Mouse (Mus musculus): ENCODE data around the gene Gm10645.

Gene Gm10645

GRCm38 (mm10) chr8:83169709-83170108 lies 3.7 kb upstream of the Gm10645 start:
- in situ Hi-C loops (cut with MboI, MseI): no loop called here

- in situ Hi-C loops (cut with MboI, MseI): no loop called here
Observed at GRCm38 (mm10) chr8:83169127-83169526, 3.2 kb upstream of the Gm10645 start.

DNA sequence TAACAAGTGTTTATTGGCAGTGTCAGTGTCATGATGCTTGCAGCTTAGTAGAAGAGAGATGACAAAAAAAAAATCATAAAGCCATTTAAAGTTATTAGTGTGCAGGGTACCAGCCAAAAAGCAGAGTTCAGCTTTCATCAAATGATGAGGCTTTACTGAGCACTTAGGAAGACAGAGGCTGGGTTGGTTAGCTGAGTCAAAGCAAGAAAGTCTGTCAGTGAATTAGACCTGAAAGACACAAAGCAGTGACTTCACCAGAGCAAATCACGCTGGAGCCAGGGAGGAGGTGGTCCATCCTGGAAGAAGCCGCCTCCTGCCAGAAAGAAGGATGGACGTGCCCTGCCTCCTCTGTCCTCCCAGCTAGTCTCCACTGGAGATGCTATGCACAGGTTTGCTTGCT lies 2.0 kb upstream of the Gm10645 start:
- in situ Hi-C loops (cut with MboI, MseI): no loop called here

GRCm38 (mm10) chr8:83165235-83165930 lies 587 bp downstream of the Gm10645 start, which contains the start of gene Tbc1d9:
TSS of gene Tbc1d9 (plus strand) at chr8:83165352.
- in situ Hi-C loops (cut with MboI, MseI): no loop called here

DNA sequence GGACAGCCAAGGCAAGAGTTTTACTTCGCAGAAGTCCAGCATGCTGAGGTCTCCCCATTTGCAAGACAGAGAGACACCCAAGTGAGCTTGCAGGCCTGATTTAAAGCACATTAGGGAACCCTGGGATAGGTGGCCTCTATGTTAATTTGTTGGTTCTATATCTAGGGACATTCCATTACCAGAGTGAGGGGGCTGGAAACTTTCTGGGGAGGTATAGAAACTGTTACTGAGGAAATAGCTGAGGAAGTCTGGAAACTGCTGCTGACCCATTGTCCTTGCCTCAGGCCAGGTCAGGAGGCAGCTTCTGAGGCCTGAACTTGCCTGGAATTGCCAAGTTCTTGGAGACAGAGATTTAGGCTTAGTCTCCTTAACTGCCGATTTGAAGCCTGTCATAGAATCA lies 5.4 kb downstream of the Gm10645 start:
- in situ Hi-C loops (cut with MboI, MseI): no loop called here

DNA sequence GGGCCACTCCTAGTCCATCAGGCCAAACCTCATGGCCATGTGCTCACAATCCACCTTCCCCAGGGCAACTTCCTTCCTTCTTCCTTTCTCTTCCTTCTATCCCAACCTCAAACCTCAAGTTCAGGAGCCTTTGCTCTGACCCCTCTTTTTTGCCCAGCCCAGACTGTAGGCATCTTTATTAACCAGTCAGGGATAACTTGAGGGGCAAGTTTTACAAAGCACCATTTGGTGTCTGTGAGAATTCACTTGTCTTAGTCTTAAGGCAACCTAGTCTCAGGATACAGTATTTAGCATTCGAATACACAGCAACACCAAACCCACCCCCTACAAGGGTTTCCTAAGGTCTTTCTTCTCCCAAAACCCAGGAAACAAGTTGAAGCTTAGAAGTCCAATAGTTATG lies 6.4 kb downstream of the Gm10645 start:
- in situ Hi-C loops (cut with MboI, MseI): no loop called here

- in situ Hi-C loops (cut with MboI, MseI): no loop called here
Observed at GRCm38 (mm10) chr8:83158971-83159370, 7.0 kb downstream of the Gm10645 start.

DNA sequence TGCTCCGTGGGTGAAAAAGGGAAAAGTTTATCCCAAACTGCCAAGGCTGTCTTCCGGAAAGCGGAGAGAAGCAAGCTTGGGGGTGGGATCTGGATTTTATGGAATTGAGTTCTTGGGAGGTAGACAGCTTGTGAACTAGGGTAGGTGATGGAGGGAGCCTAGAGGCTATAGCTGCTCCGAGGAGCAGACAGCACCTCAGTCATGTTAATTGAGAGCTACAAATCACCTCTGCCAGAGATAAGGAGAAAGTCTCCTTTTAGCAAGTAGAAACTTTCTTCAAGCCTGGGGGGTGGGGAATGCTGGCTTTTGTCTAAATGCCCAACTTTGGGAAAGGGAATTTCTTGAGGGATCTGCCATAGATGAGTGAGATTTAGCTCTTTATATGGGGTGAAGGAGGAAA lies 10.9 kb downstream of the Gm10645 start:
- in situ Hi-C loops (cut with MboI, MseI): no loop called here

DNA sequence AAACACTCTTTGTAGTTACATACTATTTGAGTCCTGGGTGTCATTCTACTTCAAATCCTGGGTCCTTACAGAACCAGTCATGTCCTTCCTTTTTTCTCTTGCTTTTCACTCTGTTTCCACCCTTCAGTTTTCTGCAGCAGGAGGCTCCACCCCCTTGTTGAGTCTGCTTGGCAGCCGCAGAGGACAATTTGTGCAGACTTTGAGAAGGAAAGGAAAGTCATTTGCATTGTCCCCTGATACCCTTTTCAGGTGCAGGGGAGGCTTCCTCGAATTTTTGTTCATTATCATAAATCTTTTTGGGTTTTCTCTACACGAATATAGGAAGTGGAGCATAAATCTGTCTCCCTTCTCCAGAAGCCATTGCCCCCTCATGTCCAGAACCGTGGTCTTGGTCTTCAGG lies 13.5 kb downstream of the Gm10645 start:
- in situ Hi-C loops (cut with MboI, MseI): no loop called here

DNA sequence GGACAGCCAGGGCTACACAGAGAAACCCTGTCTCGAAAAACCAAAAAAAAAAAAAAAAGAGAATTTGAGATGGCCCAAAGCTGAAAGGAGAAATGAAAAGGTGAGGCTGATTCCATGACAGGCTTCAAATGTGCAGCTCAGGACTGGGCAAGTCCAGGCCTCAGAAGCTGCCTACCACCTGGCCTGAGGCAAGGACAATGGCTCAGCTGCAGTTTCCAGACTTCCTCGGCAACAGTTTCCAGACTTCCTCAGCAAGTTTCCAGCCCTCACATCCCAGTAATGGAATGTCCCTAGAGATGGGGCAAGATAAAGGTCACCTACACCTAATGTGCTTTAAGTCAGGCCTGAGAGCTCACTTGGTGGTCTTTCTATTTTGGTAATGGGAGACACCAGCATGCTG lies 13.9 kb downstream of the Gm10645 start:
- in situ Hi-C loops (cut with MboI, MseI): no loop called here

- in situ Hi-C loops (cut with MboI, MseI): no loop called here
Observed at GRCm38 (mm10) chr8:83149124-83149523, 16.8 kb downstream of the Gm10645 start.

DNA sequence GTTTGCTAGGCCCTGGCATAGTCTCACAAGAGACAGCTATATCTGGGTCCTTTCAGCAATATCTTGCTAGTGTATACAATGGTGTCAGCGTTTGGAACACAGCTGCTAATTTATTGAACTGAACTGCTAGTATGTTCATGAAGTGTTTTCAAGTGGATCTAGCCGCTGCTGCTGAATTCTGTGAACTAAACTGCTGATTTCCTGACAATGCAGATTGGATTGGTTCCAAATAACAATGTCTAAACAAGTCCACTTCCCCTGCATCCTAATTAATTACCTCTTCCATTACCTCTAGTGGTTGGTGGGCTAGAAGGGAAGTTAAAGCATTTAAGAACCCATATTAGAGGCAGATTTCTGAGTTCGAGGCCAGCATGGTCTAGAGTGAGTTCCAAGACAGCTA lies 20.5 kb downstream of the Gm10645 start:
- in situ Hi-C loops (cut with MboI, MseI): no loop called here

DNA sequence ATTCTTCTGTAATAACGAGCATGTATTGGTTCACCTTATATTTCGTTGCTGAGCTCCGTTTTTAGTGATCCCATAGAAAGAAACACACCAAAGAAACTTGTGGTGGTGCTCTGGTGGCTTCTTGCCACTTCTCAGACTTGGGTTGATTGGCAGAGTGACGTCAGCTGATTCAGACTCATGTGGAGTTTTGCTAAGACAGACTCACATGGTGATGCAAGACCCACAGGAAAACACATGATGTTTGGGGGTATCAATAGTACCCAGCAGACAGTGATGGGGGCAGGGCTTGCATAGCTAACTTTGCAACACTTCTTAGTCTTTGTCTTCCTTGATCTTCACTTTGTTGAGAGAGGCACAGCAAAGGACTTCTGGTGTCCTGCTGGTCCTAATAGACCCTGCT lies 21.4 kb downstream of the Gm10645 start:
- in situ Hi-C loops (cut with MboI, MseI): no loop called here

DNA sequence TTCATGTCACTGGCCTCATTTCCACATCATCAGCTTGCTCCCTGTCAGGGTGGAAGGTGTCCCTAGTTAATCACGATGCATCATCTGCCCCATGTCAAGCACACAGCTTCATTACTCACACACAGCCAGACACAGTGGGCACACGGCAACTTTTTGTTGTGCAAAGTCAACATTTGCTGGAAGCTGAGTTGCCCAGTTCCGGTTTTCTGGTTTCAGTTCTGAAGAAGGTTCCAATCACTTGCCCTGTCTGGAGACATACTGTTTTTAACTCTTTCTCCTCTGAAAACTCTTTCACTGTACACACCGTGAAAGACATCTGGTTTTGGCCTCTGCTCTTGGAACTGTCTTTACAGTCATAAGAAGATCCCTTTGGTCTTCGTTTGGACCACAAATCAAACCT lies 24.6 kb downstream of the Gm10645 start:
- in situ Hi-C loops (cut with MboI, MseI): no loop called here

GRCm38 (mm10) chr8:83140701-83141111 lies 25.3 kb downstream of the Gm10645 start:
- in situ Hi-C loops (cut with MboI, MseI): no loop called here

DNA sequence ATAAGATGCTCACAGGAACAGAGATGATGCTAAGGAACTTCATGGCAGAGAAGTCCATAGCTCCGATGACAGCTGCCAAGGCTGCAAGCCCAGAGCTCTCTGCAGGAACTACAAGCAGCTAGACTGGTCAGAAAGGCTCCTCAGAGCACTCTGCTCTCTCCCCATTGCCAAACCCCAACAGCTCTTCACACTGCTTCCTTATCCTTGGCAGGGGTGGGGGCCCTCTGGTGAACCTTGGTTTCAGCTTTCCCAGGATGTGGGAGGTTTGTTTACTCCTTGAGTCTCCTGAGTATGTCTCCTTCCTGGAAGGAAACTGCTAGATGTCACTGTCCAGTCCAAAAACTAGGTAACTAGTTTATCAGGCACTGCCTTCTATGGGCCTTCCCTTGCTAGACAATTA lies 25.9 kb downstream of the Gm10645 start:
- in situ Hi-C loops (cut with MboI, MseI): no loop called here

GRCm38 (mm10) chr8:83135086-83135485 lies 30.9 kb downstream of the Gm10645 start:
- in situ Hi-C loops (cut with MboI, MseI): no loop called here

All from regulatory T cell (primary cell).